Mouse (Mus musculus) layer of hippocampus, postnatal 10 days (tissue): ENCODE measurements around the gene Snx15. TPM values are rescaled to one million over a fixed set of nuclear protein-coding genes. Genes with fewer than 3 reads are reported as not detected.
"Not testable (repeated sequence)": the region's sequence is repeated elsewhere in the genome, so short reads cannot be mapped to it uniquely, and the experiment has no call there.

Experiments
- DNase-seq, 2 experiments: peaks; one replicate each; pipeline ENCODE4 v3.0.0; 2021; ENCODE audit warnings: low spot score in 2 of 2
- long read RNA-seq: library from polyadenylated mRNA; stranded (forward); transcript quantifications from one replicate; pipeline ENCODE4 v2.0.0, GENCODE M21; 2023
- total RNA-seq, 2 experiments: library from RNA; stranded (reverse); gene quantifications; 2 replicates each; pipeline ENCODE4 v1.2.3; 2021

Snx15 gene
- 10 to 100 TPM; 35.0 to 35.4 TPM for total RNA-seq
- long read RNA-seq, transcript Snx15-201 (8 exons, 1,635 nt) = major isoform, 38 of 50 reads
- long read RNA-seq, partial matches to known transcripts = 2 of 50 reads
- long read RNA-seq, other reads (novel, unspliced or antisense) = 10 of 50 reads

DNA sequence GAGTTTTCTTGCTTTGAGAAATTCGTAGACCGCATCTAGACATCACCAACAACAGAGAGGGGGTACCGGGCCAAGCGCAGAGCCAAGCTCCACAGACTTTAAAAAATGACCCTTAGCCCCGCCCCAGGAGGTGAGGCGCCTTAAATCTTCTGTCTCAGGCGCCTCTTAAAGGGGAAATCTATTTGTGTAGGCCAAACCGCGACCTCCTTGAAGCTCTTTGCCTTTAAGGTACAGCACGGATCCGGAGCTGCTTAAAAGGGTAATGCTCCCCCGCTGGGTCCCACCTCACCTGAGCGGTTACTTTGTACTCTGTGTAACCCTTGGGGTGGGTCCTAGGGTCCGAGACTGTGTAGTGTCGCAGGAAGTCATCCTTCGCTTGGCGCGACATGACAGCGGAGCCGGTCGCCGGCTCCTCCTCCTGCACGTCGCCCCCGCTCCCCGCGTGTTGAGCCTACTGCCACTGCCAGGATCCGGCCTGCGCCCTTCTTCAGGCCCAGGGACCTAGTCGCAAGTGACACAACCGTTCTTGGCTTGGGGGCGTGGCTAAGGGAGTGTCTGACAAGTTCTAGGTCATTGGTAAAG, at the start of gene Snx15:
Gene Snx15 (minus strand): TSS at position 545 of the 582 bp plus-strand sequence.
- peak; percentile 92 to 93 for DNase-seq

DNA sequence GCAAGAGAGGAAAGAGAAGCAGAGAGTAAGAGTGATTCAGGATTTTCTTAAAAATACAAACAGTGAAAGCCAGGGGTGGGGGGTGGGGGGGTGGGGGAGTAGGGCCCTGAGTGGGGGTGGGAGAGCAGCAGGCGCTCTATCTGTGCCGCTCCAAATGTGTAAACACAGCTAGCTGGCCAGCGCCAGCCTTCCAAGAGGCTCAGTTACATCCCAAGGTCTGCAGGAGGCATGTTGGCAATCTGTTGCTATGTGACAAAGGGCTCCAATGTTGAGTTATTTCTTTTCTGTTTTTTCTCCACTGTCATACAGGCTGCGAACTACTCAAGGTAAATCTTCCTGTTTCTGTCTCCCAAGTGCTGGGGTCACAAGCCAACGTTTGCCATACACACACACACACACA, 46.7 kb upstream of the Snx15 start:
- no peak for DNase-seq

- no peak for DNase-seq
Measured at GRCm38 (mm10) chr19:6171215-6171614, 43.1 kb upstream of the Snx15 start.

GRCm38 (mm10) chr19:6166750-6167149, 38.6 kb upstream of the Snx15 start:
- no peak for DNase-seq

DNA sequence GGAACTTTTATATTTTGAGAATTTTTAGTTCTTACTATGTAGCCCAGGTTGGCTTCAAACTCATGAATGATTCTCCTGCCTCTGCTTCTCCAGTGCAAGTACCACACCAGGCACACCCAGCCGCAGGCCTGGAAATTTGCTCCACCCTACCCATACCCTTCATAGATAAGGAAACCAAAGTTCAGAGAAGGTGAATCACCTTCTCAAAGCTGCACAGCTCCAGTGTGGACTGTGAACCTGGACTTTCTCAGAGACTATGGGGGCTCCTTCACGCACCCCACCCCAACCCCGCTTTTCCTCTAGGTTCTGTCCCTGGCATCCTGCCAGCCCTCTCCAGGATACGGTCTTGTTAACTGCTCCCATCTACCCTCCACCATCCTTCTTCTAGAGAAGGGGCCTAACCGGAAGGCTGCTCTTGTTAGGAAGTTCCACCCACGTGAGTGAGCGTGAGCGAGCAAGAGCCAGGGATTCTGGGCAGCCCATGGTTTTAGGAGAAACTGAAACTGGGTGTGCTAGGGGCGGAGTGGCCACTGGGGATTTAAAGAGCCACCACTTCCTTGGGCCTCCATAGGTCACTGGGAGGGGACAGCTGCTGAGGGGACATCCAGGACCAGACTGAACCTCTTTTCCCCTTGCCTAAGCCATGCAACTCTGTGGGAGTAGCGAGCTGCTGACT, 35.9 kb upstream of the Snx15 start:
- no peak for DNase-seq

- DNase-seq = no peak
Measured at GRCm38 (mm10) chr19:6157220-6157619, 29.1 kb upstream of the Snx15 start.

GRCm38 (mm10) chr19:6156372-6156771, 28.3 kb upstream of the Snx15 start:
- DNase-seq = no peak

GRCm38 (mm10) chr19:6155174-6155573, 27.1 kb upstream of the Snx15 start:
- no peak for DNase-seq

DNA sequence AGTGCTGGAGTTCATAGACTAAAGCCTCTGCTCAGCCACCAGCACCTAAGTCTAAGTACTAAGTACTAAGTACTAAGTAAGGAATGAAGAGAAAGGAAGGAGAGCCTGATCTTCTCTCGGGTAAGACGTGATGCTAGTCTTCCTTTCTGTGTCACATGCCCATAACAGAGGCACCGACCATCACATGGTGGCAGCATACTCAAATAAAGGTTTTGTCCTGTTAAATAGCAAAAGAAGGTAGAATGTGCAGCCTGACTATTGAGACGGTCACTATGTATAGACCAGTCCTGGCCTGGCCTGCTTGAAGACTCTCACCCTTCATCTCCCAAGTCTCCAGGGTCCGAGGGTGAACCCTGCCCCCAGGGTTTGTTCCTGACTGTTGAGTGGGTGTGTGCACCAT, 16.7 kb upstream of the Snx15 start:
- no peak for DNase-seq

DNA sequence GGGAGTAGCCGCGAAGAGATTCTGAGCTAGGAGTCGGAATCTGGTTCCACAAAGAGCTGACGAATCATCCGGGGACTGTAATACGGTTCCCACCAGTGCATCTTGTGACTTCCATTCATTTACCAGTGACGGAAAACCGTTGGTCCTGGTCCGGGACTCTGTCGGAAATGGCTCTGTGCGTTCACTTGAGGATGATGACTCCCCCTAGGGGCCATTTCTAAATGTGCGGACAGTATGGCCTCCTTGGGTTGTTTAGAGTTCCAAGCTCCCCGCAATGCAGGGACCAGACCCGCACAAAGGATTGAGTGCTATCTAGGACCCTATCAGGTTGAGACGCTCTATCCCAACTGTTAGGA, 13.3 kb upstream of the Snx15 start, which contains the start of gene Arl2:
Gene Arl2 (minus strand): TSS at position 155 of the 356 bp plus-strand sequence.
- DNase-seq = peak; percentile 82 to 85

GRCm38 (mm10) chr19:6140678-6141393, 12.7 kb upstream of the Snx15 start, which contains the start of gene Batf2:
Batf2 (plus strand) TSS chr19:6140983.
- peak; percentile 94 to 95 for DNase-seq

DNA sequence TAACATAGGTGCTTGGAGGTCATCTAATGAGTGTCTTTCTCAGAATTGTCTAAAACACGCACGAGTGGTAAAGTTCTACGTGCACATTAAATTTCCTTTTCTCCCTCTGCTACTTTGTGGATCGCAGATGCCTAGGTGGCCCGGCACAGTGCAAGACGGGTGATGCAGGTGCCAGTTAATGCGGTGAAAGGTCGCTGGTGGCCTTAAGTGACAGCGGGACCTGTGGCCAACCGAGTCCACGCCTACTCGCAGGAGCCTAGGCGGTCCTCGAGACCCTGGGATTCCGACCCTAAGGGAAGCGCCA, 12.2 kb upstream of the Snx15 start:
- no peak for DNase-seq

DNA sequence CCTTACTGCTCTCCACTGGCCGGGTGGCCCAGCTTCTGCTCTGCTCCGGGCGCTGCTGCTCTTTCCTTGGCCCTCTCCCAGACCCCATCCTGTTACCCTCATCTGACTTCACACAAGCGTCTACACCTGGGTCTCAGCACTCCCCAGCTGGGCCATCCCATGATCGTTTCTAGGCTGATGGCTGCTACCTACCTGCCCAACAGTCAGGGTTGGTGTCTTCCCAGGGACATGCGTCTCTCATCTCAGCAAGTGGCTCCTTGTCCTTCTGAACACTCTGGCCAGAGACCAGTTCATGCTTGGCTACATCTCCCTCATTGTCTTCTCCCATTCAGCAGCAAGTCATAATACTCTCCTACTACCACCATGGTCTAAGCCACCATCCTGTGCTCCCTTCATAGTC, 11.6 kb upstream of the Snx15 start:
- no peak for DNase-seq

DNA sequence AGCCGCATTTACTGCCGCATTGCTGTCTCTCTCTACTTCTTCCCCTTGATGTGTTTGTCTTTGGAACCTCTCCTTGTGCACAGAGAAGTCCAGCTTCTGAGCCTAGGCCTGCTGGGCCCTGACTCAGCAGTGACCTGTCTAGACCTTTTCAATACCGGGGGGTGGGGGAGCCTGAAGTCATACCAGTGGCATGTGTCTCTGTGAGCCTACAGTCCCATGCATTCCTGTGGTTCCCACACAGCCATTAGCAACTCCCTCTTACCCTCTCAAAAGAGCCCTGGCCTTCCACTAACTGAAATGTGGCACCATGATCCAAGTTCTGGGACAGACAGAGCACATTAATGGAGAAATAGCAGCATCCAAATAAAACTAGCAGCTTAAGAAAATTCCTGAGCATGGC, 8.3 kb upstream of the Snx15 start:
- no peak for DNase-seq

GRCm38 (mm10) chr19:6133197-6133596, 5.1 kb upstream of the Snx15 start:
- not testable (repeated sequence) for DNase-seq

GRCm38 (mm10) chr19:6132171-6132827, 4.2 kb upstream of the Snx15 start:
- no peak for DNase-seq

DNA sequence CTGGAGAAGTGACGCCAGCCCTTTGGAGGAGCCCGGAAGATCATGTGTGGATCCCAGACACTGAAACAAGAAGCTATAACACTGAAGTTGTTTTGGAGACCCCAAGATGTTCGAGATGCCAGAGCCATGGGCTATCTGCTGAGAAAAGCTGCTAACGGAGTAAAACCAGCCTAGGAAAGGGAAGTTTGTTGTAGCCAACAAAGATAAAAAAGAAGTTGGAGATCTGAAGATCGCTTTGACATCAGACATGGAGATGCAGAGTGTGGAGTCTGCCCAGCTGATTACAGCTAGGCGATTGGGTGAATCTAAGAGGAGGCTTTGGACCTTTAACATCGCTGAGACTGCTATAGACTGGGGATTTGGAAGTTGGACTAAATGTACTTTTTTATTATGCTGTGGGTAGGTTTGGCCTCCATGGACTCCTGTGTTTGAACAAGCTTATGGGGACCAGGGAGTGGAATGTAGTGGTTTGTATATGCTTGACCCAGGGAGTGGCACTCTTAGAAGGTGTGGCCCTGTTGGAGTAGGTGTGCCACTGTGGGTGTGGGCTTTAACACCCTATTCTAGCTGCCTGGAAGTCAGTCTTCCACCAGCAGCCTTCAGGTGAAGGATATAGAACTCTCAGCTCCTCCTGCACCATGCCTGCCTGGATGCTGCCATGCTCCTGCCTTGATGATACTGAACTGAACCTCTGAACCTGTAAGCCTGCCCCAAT, 2.5 kb upstream of the Snx15 start:
- DNase-seq = not testable (repeated sequence)

- no peak for DNase-seq
Measured at GRCm38 (mm10) chr19:6126789-6127580, 1.1 kb downstream of the Snx15 start.

GRCm38 (mm10) chr19:6126289-6126688, 1.8 kb downstream of the Snx15 start:
- DNase-seq = peak in 1 of 2 experiments; percentile 44

DNA sequence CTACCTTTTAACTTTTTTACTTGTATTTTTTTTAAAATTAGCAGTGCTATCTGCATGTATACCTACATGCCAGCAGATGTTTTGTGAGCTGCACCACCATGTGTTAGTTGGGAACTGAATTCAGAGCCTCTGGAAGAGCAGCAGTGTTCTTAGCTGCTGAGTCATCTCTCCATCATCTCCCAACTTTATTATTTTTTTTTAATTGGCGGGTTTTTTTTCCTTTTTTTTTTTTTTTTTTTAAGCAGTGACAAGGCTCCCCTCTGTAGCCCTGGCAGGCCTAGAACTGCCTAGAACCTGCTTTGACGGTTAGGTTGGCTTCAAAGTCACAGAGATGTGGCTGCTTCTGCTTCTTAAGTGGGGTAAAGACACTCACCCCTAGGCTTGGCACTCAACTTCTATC, 3.2 kb downstream of the Snx15 start:
- DNase-seq = no peak
